Mouse (Mus musculus): Measurements from ENCODE around the gene Tlcd2.

DNA sequence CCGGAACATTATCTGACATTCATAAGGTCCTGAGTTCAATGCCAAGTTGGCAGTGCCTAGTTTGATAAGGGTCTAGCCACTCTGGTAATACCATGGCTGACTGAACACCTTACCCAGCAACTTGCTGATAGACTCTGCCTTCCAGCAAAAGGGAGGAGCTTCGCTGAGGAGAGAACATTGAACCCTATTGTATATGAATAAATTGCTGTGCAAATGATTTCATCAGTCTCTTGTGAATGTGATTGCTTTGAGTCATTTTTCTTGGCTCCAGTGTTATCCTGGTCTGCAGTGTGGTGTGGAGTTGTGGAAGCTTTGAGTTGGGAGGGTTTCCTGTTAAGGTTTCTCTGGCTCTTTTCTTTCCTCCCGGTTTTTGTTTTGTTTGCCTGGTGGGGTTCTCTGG is 9.2 kb downstream of the Tlcd2 start:
- TF ChIP-seq CTCF (IDR thresholded peaks at IDR 0.05) (no peak), POLR2A (IDR thresholded peaks at IDR 0.05; ENCODE audit: insufficient read depth, low read depth, low read length) (no peak), EP300 (IDR thresholded peaks at IDR 0.05; ENCODE audit: insufficient read depth, low read depth, low read length) (no peak)

Measured in heart, adult 2 months (tissue).